Mouse (Mus musculus) ovary, postnatal 10 days (tissue): Measurements from ENCODE around the gene Guca1b.
A peak's percentile ranks its signal among the peaks of the same experiment; 100 is the strongest.

Experiments used
- DNase-seq: peaks from one replicate; pipeline ENCODE4 v3.0.0; 2022; ENCODE audit warnings: low spot score

Guca1b gene

GRCm38 (mm10) chr17:47385145-47385544 is at the start of gene Guca1b:
Gene Guca1b (plus strand): TSS chr17:47385393.
- no peak for DNase-seq

- no peak for DNase-seq
These were observed 42.1 kb upstream of the Guca1b start for GRCm38 (mm10) chr17:47343121-47343520.

- no peak for DNase-seq
These were observed 35.4 kb upstream of the Guca1b start for GRCm38 (mm10) chr17:47349721-47350319.

- no peak for DNase-seq
These were observed 25.2 kb upstream of the Guca1b start for GRCm38 (mm10) chr17:47359964-47360363.

GRCm38 (mm10) chr17:47361343-47361742 is 23.9 kb upstream of the Guca1b start:
- DNase-seq = no peak

- DNase-seq = peak; percentile 52
These were observed 16.6 kb upstream of the Guca1b start, which contains the start of gene Mrps10 for GRCm38 (mm10) chr17:47368401-47369086. Gene Mrps10 (plus strand): TSS chr17:47368887.

- no peak for DNase-seq
These were observed 16.1 kb upstream of the Guca1b start for GRCm38 (mm10) chr17:47369087-47369443.

GRCm38 (mm10) chr17:47371451-47371850 is 13.7 kb upstream of the Guca1b start:
- DNase-seq = no peak

GRCm38 (mm10) chr17:47373991-47374390 is 11.2 kb upstream of the Guca1b start:
- no peak for DNase-seq

GRCm38 (mm10) chr17:47376779-47377280 is 8.4 kb upstream of the Guca1b start:
- no peak for DNase-seq

- no peak for DNase-seq
These were observed 7.1 kb upstream of the Guca1b start for GRCm38 (mm10) chr17:47378133-47378532.

GRCm38 (mm10) chr17:47381917-47382316 is 3.3 kb upstream of the Guca1b start:
- no peak for DNase-seq

GRCm38 (mm10) chr17:47383266-47383665 is 1.9 kb upstream of the Guca1b start:
- no peak for DNase-seq

- DNase-seq = no peak
These were observed 1.1 kb upstream of the Guca1b start for GRCm38 (mm10) chr17:47384064-47384463.

- peak; percentile 27 for DNase-seq
These were observed 1.5 kb downstream of the Guca1b start for GRCm38 (mm10) chr17:47386649-47387048.

GRCm38 (mm10) chr17:47394223-47394869 is 9.2 kb downstream of the Guca1b start:
- DNase-seq = no peak

GRCm38 (mm10) chr17:47395376-47395913 is 10.3 kb downstream of the Guca1b start:
- peak; percentile 24 for DNase-seq

GRCm38 (mm10) chr17:47399091-47399490 is 13.9 kb downstream of the Guca1b start:
- no peak for DNase-seq

GRCm38 (mm10) chr17:47400451-47400850 is 15.3 kb downstream of the Guca1b start, which contains the start of gene Guca1a:
Gene Guca1a (minus strand): TSS chr17:47400584.
- no peak for DNase-seq

GRCm38 (mm10) chr17:47407717-47408557 is 22.7 kb downstream of the Guca1b start:
- no peak for DNase-seq

GRCm38 (mm10) chr17:47408558-47408898 is 23.3 kb downstream of the Guca1b start:
- peak; percentile 35 for DNase-seq
